Mouse (Mus musculus): Measurements from ENCODE around the gene Tmtc2.

DNA sequence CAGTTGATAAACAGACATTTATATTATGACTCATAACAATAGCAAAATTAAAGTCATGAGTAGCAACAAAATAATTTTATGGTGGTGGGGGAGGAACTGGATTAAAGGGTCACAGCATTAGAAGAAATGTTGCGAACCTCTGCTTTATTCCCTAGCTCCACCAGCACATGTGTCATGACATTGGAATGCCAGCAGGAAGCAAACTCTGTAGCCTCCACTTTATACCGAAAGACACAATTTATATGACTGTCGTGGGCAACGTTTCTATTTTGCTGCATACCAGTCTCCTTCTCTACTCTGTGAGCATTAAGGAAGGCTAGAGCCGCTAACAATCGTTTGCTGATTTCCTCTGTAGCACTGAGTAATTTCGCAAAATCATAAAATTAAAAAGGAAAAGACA is 51.8 kb downstream of the Tmtc2 start:
- TF ChIP-seq GATA1 (IDR thresholded peaks at IDR 0.05; ENCODE audit: borderline replicate concordance, low read length) = no peak
- no peak for TF ChIP-seq FLI1 (IDR thresholded peaks at IDR 0.05; ENCODE audit: low read length)

All from megakaryocyte, embryonic 14.5 days (primary cell).